Mouse (Mus musculus): Measurements from ENCODE around the gene Impg2. TPM values are rescaled to one million over a fixed set of nuclear protein-coding genes. Genes with fewer than 3 reads are reported as not detected.

Impg2 gene
- total RNA-seq, 2 experiments from 2014 or later, result 0.63 to 0.69 TPM

DNA sequence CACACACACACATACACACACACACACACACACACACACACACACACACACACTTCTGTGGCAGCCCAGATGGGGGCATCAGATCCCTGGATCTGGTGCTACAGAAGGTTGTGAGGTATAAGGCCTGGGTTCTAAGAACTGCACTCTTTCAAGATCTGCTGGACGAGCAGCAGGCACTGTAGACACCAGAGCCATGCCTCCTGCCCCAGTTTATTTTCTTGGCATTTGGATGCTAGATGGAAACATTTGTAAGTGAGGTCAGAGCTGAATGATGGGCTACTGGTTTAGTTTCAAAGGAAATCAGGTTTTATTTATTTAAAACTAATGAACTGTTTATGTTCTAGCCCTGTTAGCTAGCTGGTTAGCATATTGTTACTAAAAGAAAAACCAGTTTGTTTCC is 90.8 kb downstream of the Impg2 start:
- intact Hi-C loops (cut with DNase I), result no loop called here
- no peak for DNase-seq (ENCODE audit: extremely low spot score in 1 of 2, low spot score in 2 of 2)

DNA sequence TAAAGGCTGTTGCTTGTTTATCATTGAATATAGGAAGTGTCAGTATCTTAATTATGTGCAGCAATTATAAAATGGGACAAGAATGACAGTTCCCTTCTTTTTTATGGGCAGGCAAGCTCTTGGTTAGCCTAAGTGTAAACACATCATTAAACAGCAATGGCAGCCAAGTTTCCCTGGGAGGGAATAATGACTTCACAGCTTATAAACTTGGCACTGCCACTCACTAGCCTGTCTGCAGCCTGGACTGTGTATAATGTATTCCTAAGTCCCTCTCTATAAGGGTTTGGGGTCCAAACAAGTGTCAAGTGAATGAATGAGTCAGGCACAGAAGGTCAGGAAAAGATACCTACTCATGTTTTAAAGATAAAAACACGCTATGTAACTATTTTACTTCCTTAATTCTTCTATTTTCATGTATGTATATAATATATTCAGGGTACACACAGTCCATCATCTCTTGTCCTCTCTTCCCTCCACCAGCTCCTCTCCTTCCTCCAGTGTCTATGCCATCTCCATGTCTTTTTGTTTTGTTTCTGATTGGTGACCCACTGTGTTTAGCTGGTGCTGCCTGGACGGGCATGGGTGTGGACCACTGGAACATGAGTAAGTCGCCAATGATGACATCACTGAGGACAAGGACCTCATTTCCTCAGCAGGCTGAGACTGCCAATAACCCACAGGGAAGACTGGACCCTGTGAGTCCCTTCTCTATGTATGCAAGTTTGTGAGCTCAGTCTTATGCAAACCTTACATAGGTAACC is 92.0 kb downstream of the Impg2 start:
- intact Hi-C loops (cut with DNase I), result no loop called here

DNA sequence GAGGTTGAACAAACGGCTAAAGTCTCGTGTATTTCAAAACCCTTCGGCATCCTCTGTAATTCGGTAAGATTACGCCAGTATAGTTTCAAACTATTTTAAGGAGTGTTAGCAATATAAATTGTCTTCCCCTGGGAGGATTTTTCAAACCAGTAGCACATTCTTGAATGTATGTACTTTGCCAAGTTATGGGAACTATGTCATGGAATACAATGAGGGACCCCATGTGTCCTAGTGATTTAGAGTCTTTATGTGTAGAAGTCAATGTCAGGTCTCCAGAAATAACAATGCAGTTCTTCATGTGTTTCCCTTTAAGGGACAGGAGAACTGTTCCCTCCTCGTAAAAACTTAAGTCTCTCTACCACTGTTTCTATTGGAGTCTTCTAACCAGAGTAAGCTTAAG is 94.1 kb downstream of the Impg2 start:
- intact Hi-C loops (cut with DNase I), result no loop called here
- no peak for DNase-seq (ENCODE audit: extremely low spot score in 1 of 2, low spot score in 2 of 2)

More for the DNA sequence above, 92.0 kb downstream of the Impg2 start:
- no peak for DNase-seq (ENCODE audit: extremely low spot score in 1 of 2, low spot score in 2 of 2)

DNA sequence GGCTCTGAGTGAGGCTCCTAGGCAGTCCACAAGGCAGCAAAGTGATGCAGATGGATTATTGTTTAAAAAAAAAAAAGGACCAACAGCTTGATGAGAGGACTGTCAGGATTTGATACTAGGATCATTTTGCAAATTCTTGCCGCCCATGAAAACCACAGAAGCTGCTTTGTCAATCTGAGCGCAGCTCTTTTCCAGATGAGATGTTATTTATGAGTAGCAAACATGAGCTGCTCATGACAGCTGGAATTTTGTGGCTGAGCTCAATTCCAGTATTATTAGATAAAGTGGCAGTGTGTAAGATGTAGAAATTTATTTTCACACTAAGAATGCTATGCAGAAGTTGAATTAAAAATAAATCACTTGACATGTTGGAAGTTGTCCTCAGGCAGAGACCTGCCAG is 94.7 kb downstream of the Impg2 start:
- DNase-seq (ENCODE audit: extremely low spot score in 1 of 2, low spot score in 2 of 2), result no peak
- intact Hi-C loops (cut with DNase I), result no loop called here

DNA sequence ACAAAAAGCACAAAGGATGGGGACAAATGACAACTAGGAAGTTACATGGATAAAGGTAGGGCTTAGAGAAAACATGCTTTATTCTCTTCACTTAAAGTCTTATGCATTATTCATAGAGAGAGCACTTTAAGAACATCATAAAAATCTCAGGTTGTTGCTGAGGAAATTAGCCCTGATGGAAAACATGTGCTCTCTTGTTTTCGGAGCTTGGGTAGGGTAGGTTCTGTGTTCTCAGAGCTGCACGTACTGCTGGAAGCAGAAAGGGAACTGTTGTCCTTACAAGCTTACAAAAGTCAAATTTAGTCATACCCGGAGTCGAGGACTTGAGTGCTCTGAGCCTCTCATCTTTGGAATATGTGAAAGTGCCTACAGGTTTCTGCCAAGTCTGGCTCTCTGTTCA is 98.9 kb downstream of the Impg2 start:
- no peak for DNase-seq (ENCODE audit: extremely low spot score in 1 of 2, low spot score in 2 of 2)
- intact Hi-C loops (cut with DNase I), result no loop called here

DNA sequence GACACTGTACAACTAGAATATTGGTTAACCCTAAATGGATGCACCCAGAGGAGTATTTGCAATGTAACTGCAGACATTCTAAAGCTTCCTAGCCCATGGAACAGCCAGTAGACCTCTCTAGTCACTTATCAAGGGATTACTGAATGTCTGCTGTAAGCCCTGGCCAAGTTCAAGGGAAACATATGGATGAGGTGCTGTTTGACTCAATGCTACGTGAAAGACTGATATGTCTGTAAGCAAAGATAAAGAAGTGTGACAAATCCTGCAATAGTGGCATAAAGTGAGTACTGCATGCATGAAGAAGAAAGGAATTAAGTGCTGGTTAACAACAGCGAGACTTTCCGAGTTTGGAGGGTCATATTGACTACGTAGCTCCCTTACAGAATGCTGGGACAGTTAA is 100.1 kb downstream of the Impg2 start:
- intact Hi-C loops (cut with DNase I), result no loop called here
- no peak for DNase-seq (ENCODE audit: extremely low spot score in 1 of 2, low spot score in 2 of 2)

DNA sequence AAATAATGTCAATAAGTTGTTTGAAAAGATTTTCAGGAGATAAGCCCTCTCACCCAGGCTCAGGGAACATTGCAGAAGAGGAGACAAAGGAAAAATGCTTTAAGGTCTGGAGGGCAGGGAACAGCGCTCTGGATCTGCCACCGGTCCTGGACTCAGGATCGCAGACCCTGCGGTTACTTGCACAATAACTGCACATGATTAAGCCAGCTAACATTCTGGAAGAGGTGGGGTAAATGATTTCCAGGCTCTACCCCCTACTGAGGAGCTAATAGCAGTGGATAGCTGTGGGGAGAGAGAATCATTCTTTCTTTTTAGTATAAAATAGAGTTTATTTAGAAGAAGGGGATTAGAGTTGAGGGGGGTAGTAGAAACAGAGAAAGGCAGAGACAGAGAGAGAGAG is 103.5 kb downstream of the Impg2 start:
- no peak for DNase-seq (ENCODE audit: extremely low spot score in 1 of 2, low spot score in 2 of 2)
- intact Hi-C loops (cut with DNase I), result no loop called here

DNA sequence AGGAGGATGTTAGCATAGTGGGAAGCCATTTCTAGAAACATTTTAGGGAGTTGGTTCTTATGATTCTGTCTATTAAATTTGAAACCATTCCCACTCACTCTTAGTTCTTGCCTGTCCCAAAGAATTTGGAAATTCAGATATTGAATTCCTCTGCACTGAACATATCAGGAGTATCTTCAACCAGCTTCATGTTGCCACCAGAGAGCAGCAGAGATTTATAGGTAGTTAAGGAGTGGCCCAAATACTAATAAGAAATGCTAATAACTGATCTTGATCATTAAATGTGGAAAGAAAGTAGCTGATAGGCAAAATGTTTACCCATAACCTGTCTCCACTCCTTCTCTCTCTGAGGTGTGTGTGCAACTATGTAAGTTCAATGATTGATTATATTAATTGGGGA is 107.2 kb downstream of the Impg2 start:
- DNase-seq (ENCODE audit: extremely low spot score in 1 of 2, low spot score in 2 of 2), result no peak

More for the DNA sequence above, 107.2 kb downstream of the Impg2 start:
- intact Hi-C loops (cut with DNase I), result loop anchor here (5.0 kb wide), 1 partner anchor 366 kb away; no protein-coding TSS in a partner anchor

Other genes starting within 250 kb of the Impg2 start
- gene Rpl24, start 238.0 kb upstream of the Impg2 start, total RNA-seq (2021), result 100 to 1,000 TPM; 397 to 401 TPM
- 10 to 100 TPM; 30.5 to 31.6 TPM for gene Zbtb11, start 230.4 kb upstream of the Impg2 start, total RNA-seq (2021)
- 100 to 1,000 TPM; 140 to 144 TPM for gene Pcnp, start 174.6 kb upstream of the Impg2 start, total RNA-seq (2021)
- 1 to 10 TPM; 8.4 TPM for gene Trmt10c, start 166.5 kb upstream of the Impg2 start, total RNA-seq (2021)
- 10 to 100 TPM; 42.7 to 46.2 TPM for gene Senp7, start 156.0 kb upstream of the Impg2 start, total RNA-seq (2021)

Measured in left cerebral cortex, postnatal 10 days (tissue).